In genomic region chr1:20951300-20951763, GRCm38 (mm10) we compare ENCODE assay signal across 8 mouse cellular contexts. TPM values are rescaled to one million over a fixed set of nuclear protein-coding genes. Genes with fewer than 3 reads are reported as not detected.
DNase-seq lines count a peak whose midpoint lies in the region; ATAC-seq and TF ChIP-seq lines count a peak whose summit lies in the region.

Gene Efhc1, plus strand, starts transcription at chr1:20951626.

- no peaks in the 10 kb centered on the region for H3K27me3 ChIP-seq in forebrain, embryonic 14.5 days (replicated peaks; ENCODE audit: control insufficient read depth, insufficient read depth, low read length)
- no peaks in the 10 kb centered on the region for H3K27me3 ChIP-seq in liver, embryonic 15.5 days
- H3K27me3 ChIP-seq in neural tube, embryonic 12.5 days (replicated peaks): no peaks in the 10 kb centered on the region
- no peaks in the 10 kb centered on the region for H3K27me3 ChIP-seq in stomach, postnatal 0 days (ENCODE audit: control insufficient read depth, insufficient read depth, low read length)

- peak; percentile 98 for DNase-seq in ES-CJ7 (ENCODE audit: low read depth, low spot score)
- DNase-seq in cerebellum, adult 11 months: peak; percentile 89
- peak; percentile 98 for DNase-seq in forebrain, embryonic 14.5 days (ENCODE audit: low spot score)
- peak; percentile 94 for DNase-seq in heart, postnatal 10 days
- peak; percentile 96 to 97 for DNase-seq in kidney, postnatal 4 days
- peak; percentile 95 for DNase-seq in stomach, postnatal 0 days (ENCODE audit: low spot score)

- H3K9me3 ChIP-seq in forebrain, embryonic 14.5 days (replicated peaks; ENCODE audit: control insufficient read depth, low read length): no peaks in the 10 kb centered on the region
- H3K9me3 ChIP-seq in liver, embryonic 15.5 days (replicated peaks): no peaks in the 10 kb centered on the region
- H3K9me3 ChIP-seq in neural tube, embryonic 12.5 days: no peaks in the 10 kb centered on the region
- H3K9me3 ChIP-seq in stomach, postnatal 0 days (ENCODE audit: control insufficient read depth, low read length): no peaks in the 10 kb centered on the region

- H3K9ac ChIP-seq in forebrain, embryonic 14.5 days (ENCODE audit: low read length): peak within 1 kb of the TSS; percentile 72
- no peak within 1 kb of the TSS for H3K9ac ChIP-seq in liver, embryonic 15.5 days
- H3K9ac ChIP-seq in neural tube, embryonic 12.5 days: peak within 1 kb of the TSS; percentile 64
- peak within 1 kb of the TSS; percentile 70 for H3K9ac ChIP-seq in stomach, postnatal 0 days (ENCODE audit: low read length)

- ATAC-seq in forebrain, embryonic 14.5 days: peak; percentile 97
- peak; percentile 91 for ATAC-seq in liver, embryonic 15.5 days (ENCODE audit: insufficient read depth)
- peak; percentile 98 for ATAC-seq in neural tube, embryonic 12.5 days (ENCODE audit: low FRiP score, low read depth)
- peak; percentile 98 for ATAC-seq in stomach, postnatal 0 days (ENCODE audit: low FRiP score, low TSS enrichment)

- H3K36me3 ChIP-seq in forebrain, embryonic 14.5 days (ENCODE audit: control insufficient read depth, insufficient read depth, low read length): no peaks in the 10 kb centered on the region
- H3K36me3 ChIP-seq in liver, embryonic 15.5 days (replicated peaks): no peaks in the 10 kb centered on the region
- no peaks in the 10 kb centered on the region for H3K36me3 ChIP-seq in neural tube, embryonic 12.5 days
- H3K36me3 ChIP-seq in stomach, postnatal 0 days (ENCODE audit: control insufficient read depth, insufficient read depth, low read length): no peaks in the 10 kb centered on the region

- H3K4me3 ChIP-seq in forebrain, embryonic 14.5 days (ENCODE audit: low read depth, low read length): peak within 1 kb of the TSS; percentile 40
- H3K4me3 ChIP-seq in liver, embryonic 15.5 days (replicated peaks): peak within 1 kb of the TSS; percentile 59
- peak within 1 kb of the TSS; percentile 43 for H3K4me3 ChIP-seq in neural tube, embryonic 12.5 days
- H3K4me3 ChIP-seq in stomach, postnatal 0 days (ENCODE audit: low read depth, low read length): peak within 1 kb of the TSS; percentile 51

- intact Hi-C loops in heart, postnatal 10 days (cut with DNase I): loop anchor here (5.0 kb wide), 1 partner anchor 126 kb away; the partner anchor contains the start of gene Tram2

- peak within 1 kb of the TSS; percentile 75 for H3K4me2 ChIP-seq in forebrain, embryonic 14.5 days (ENCODE audit: low read length)
- H3K4me2 ChIP-seq in liver, embryonic 15.5 days: peak within 1 kb of the TSS; percentile 78
- H3K4me2 ChIP-seq in neural tube, embryonic 12.5 days (replicated peaks): peak within 1 kb of the TSS; percentile 64
- peak within 1 kb of the TSS; percentile 67 for H3K4me2 ChIP-seq in stomach, postnatal 0 days (replicated peaks; ENCODE audit: low read depth)

- TF ChIP-seq CTCF in stomach, postnatal 0 days (IDR thresholded peaks at IDR 0.05; ENCODE audit: low read depth): peak; percentile 25; the same call in 1 of the 2 replicates

- H3K27ac ChIP-seq in forebrain, embryonic 14.5 days (ENCODE audit: low read depth, low read length): peak within 1 kb of the TSS; percentile 68
- 0 out of 2 replicates have a peak within 1 kb of the TSS, but pooled peaks have one; percentile 19 for H3K27ac ChIP-seq in liver, embryonic 15.5 days (replicated peaks)
- peak within 1 kb of the TSS; percentile 37; the same call in 1 of the 2 replicates for H3K27ac ChIP-seq in neural tube, embryonic 12.5 days
- H3K27ac ChIP-seq in stomach, postnatal 0 days (replicated peaks): peak within 1 kb of the TSS; percentile 53; the same call in 1 of the 2 replicates

- H3K4me1 ChIP-seq in forebrain, embryonic 14.5 days (ENCODE audit: control insufficient read depth, insufficient read depth, low read length): peaks cover 4% of the 10 kb centered on the region; the same call in 1 of the 2 replicates
- H3K4me1 ChIP-seq in liver, embryonic 15.5 days (replicated peaks): peaks cover 14% of the 10 kb centered on the region
- H3K4me1 ChIP-seq in neural tube, embryonic 12.5 days: peaks cover 6% of the 10 kb centered on the region; the same call in 1 of the 2 replicates
- 0 out of 2 replicates have a peak, but pooled peaks cover 2% of the 10 kb centered on the region for H3K4me1 ChIP-seq in stomach, postnatal 0 days (replicated peaks; ENCODE audit: control insufficient read depth, insufficient read depth)

- WGBS in forebrain, embryonic 14.5 days: 2% methylated on average over 23 of the region's 23 CpGs
- WGBS in liver, embryonic 15.5 days (ENCODE audit: insufficient replicate concordance): 2% methylated on average over 23 of the region's 23 CpGs
- WGBS in neural tube, embryonic 12.5 days: 2% methylated on average over 23 of the region's 23 CpGs
- WGBS in stomach, postnatal 0 days: under 1% methylated on average over 21 of the region's 23 CpGs

- TF ChIP-seq EP300 in stomach, postnatal 0 days (optimal IDR thresholded peaks at IDR 0.05): no peak

RNA-seq across cellular contexts. Expression of gene Efhc1, which starts in this region (rescaled TPM):
- 2.6 and 2.7 TPM in 2 replicates for polyA plus RNA-seq in forebrain, embryonic 14.5 days (2014; fragmentation: Nextera tagmentation; extraction: Ambion mirVana)
- total RNA-seq in heart, postnatal 10 days (2021): 1 to 10 TPM; 1.0 to 1.2 TPM
- 0.20 and 0.25 TPM in 2 replicates for polyA plus RNA-seq in liver, embryonic 15.5 days (2015; fragmentation: Nextera tagmentation; extraction: Ambion mirVana)
- 1.4 and 1.5 TPM in 2 replicates for polyA plus RNA-seq in neural tube, embryonic 12.5 days (2016; fragmentation: Nextera tagmentation; extraction: Ambion mirVana)
- 1.5 and 1.7 TPM in 2 replicates for polyA plus RNA-seq in stomach, postnatal 0 days (2015; fragmentation: Nextera tagmentation; extraction: Ambion mirVana)

Comparison
In these comparisons a context has a peak if more than half of its experiments do, and no peak if none do; other contexts are left out.
1. Peak in every context shown above with its lines: DNase-seq, ATAC-seq, H3K4me3 ChIP-seq and H3K27ac ChIP-seq.
2. Peak in ATAC-seq, H3K4me3 ChIP-seq, H3K27ac ChIP-seq and H3K4me2 ChIP-seq in liver, embryonic 15.5 days; RNA of the gene not detected or under 1 TPM.